Mouse (Mus musculus) megakaryocyte-erythroid progenitor cell, adult 5-6 weeks (primary cell): ENCODE measurements around the gene Rhbdl1. TPM values are rescaled to one million over a fixed set of nuclear protein-coding genes. Genes with fewer than 3 reads are reported as not detected.

Experiments
- ATAC-seq: replicated peaks from 2 replicates; pipeline ENCODE4 v1.8.0; 2016; ENCODE audit warnings: mild to moderate bottlenecking, inconsistent platforms; ENCODE audit not compliant: severe bottlenecking, poor library complexity, low FRiP score, low TSS enrichment
- total RNA-seq, 2 experiments: library from RNA; stranded (forward) in 1 of 2; stranded (reverse) in 1 of 2; fragments of 200-1000, 215-1000 nt in 1 of 2; fragments of >200 nt in 1 of 2; fragmentation: Nextera tagmentation in 1 of 2; gene quantifications; 2 replicates each; pipeline ENCODE4 v1.2.3; 2014 to 2017

The Rhbdl1 gene
- total RNA-seq (2014; fragmentation: Nextera tagmentation): 0.50 and 2.0 TPM in 2 replicates
- 0.30 and 0.47 TPM in 2 replicates for total RNA-seq (2017)

GRCm38 (mm10) chr17:25837076-25837410, at the start of gene Rhbdl1:
Gene Rhbdl1 (minus strand): TSS chr17:25837295.
- ATAC-seq: 0 out of 2 replicates have a peak, but pooled peaks have one; percentile 12

GRCm38 (mm10) chr17:25886806-25887205, 49.7 kb upstream of the Rhbdl1 start:
- no peak for ATAC-seq

- peak; percentile 54 for ATAC-seq
Observed at GRCm38 (mm10) chr17:25885636-25886035, 48.5 kb upstream of the Rhbdl1 start.

- no peak for ATAC-seq
Observed at GRCm38 (mm10) chr17:25883824-25884223, 46.7 kb upstream of the Rhbdl1 start.

GRCm38 (mm10) chr17:25883268-25883667, 46.2 kb upstream of the Rhbdl1 start:
- ATAC-seq: no peak

- ATAC-seq: peak; percentile 43; the same call in 1 of the 2 replicates
Observed at GRCm38 (mm10) chr17:25882306-25882705, 45.2 kb upstream of the Rhbdl1 start.

GRCm38 (mm10) chr17:25881691-25882090, 44.6 kb upstream of the Rhbdl1 start:
- ATAC-seq: no peak

- ATAC-seq: no peak
Observed at GRCm38 (mm10) chr17:25880913-25881641, 44.0 kb upstream of the Rhbdl1 start.

- ATAC-seq: no peak
Observed at GRCm38 (mm10) chr17:25880196-25880910, 43.3 kb upstream of the Rhbdl1 start, which contains the start of gene Wfikkn1. Gene Wfikkn1 (minus strand): TSS chr17:25880858.

- no peak for ATAC-seq
Observed at GRCm38 (mm10) chr17:25879750-25880149, 42.7 kb upstream of the Rhbdl1 start.

GRCm38 (mm10) chr17:25879261-25879660, 42.2 kb upstream of the Rhbdl1 start:
- no peak for ATAC-seq

GRCm38 (mm10) chr17:25878611-25879180, 41.6 kb upstream of the Rhbdl1 start:
- no peak for ATAC-seq

GRCm38 (mm10) chr17:25877741-25878610, 40.9 kb upstream of the Rhbdl1 start:
- ATAC-seq: no peak

- no peak for ATAC-seq
Observed at GRCm38 (mm10) chr17:25877025-25877424, 39.9 kb upstream of the Rhbdl1 start.

GRCm38 (mm10) chr17:25876347-25876915, 39.3 kb upstream of the Rhbdl1 start:
- no peak for ATAC-seq

- peak; percentile 79 for ATAC-seq
Observed at GRCm38 (mm10) chr17:25875171-25876136, 38.4 kb upstream of the Rhbdl1 start.

GRCm38 (mm10) chr17:25874721-25875170, 37.7 kb upstream of the Rhbdl1 start, which contains the start of gene Mettl26:
Gene Mettl26 (plus strand): TSS chr17:25875074.
- ATAC-seq: peak; percentile 69
